Mouse (Mus musculus) activated CD4-positive, CD25-positive, alpha-beta regulatory T cell, adult 9 weeks (primary cell): ENCODE results near the gene Myh9. TPM values are rescaled to one million over a fixed set of nuclear protein-coding genes. Genes with fewer than 3 reads are reported as not detected.

Source experiments
- polyA plus RNA-seq: library from polyadenylated mRNA; unstranded; fragments of 100-300 nt; shearing (Covaris generic); gene quantifications from one replicate; pipeline ENCODE4 v1.2.1, GENCODE M21; 2017

Gene Myh9
- 477 TPM for polyA plus RNA-seq

GRCm38 (mm10) chr15:77842047-77842843 lies at the start of gene Myh9:
Myh9 (minus strand) TSS chr15:77842175.

GRCm38 (mm10) chr15:77756848-77757247 lies 85.1 kb downstream of the Myh9 start, which contains the start of gene Apol8:
Apol8 (minus strand) TSS chr15:77757003.

GRCm38 (mm10) chr15:77728739-77729138 lies 113.2 kb downstream of the Myh9 start, which contains the start of gene Apol9b:
Apol9b (plus strand) TSS chr15:77729039.

Other genes starting within 250 kb of the Myh9 start
- 4.6 TPM for gene Apol10b, start 246.1 kb downstream of the Myh9 start, polyA plus RNA-seq
- gene Gm36245, start 242.9 kb downstream of the Myh9 start, polyA plus RNA-seq = not detected
- 6.1 TPM for gene Apol11b, start 198.9 kb downstream of the Myh9 start, polyA plus RNA-seq
- 79.7 TPM for gene Apol7e, start 143.3 kb downstream of the Myh9 start, polyA plus RNA-seq
- 17.0 TPM for gene Apol9b, start 113.1 kb downstream of the Myh9 start, polyA plus RNA-seq
- 0.20 TPM for gene Apol8, start 85.2 kb downstream of the Myh9 start, polyA plus RNA-seq
- 229 TPM for gene Txn2, start 86.8 kb upstream of the Myh9 start, polyA plus RNA-seq
- gene Foxred2, start 114.5 kb upstream of the Myh9 start, polyA plus RNA-seq = 4.9 TPM
- 221 TPM for gene Eif3d, start 128.6 kb upstream of the Myh9 start, polyA plus RNA-seq